ENCODE assay signal across 9 mouse cellular contexts in the genomic region with DNA sequence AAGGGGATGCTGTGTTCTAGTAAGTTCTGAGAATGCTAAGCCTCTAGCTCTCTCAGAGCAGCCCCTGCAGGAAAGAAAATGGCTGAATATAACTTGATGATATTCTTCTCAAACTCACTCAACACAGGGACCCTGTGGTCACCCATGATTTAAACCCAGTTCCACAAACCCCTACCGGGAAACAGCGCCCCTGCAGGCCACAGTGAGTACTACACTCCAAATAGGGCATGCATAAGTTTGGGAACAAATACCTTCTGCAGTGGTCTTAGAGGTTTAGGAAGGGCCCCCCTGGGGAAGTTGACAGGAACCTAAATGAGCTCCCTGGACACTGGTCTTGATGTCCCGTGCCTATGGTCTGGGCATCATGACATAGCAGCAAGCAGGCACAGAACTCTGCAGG. TPM values are rescaled to one million over a fixed set of nuclear protein-coding genes. Genes with fewer than 3 reads are reported as not detected.
DNase-seq lines count a peak whose midpoint lies in the region; ATAC-seq lines count a peak whose summit lies in the region.
"Had no signal": no experiment of that assay in that cellular context is flagged by ENCODE, and none has a peak within 500 bp of the region (broad histone marks: within the 10 kb centered on the region; RNA-seq: fewer than 3 reads in every experiment).

No protein-coding gene starts in this region.

- intact Hi-C loops in gastrocnemius, postnatal 14 days (cut with DNase I; ENCODE audit: low total_unique reads), result no loop called here

- 45% methylated on average over 3 of the region's 3 CpGs for WGBS in hindbrain, embryonic 10.5 days
- 50% methylated on average over 3 of the region's 3 CpGs for WGBS in hindbrain, embryonic 13.5 days

- no peak overlapping the region for H3K9ac ChIP-seq in hindbrain, embryonic 13.5 days

- DNase-seq in hindbrain, embryonic 10.5 days (ENCODE audit: low spot score), result peak; percentile 29
- peak; percentile 16 for DNase-seq in urinary bladder, postnatal 25 days (ENCODE audit: low spot score)
- DNase-seq in urinary bladder, postnatal 10 days (ENCODE audit: low spot score), result no peak
- DNase-seq in lung, postnatal 14 days, result peak; percentile 26
- no peak for DNase-seq in gastrocnemius, postnatal 14 days
- DNase-seq in adrenal gland, postnatal 4 days (ENCODE audit: low spot score in 2 of 2), result no peak
- no peak for DNase-seq in cerebellum, adult 9-10 months

- no peak overlapping the region for H3K4me2 ChIP-seq in hindbrain, embryonic 13.5 days

- no peak overlapping the region for H3K4me3 ChIP-seq in hindbrain, embryonic 10.5 days
- H3K4me3 ChIP-seq in hindbrain, embryonic 13.5 days, result no peak overlapping the region
- H3K4me3 ChIP-seq: megakaryocyte, embryonic 14.5 days had no signal

- ATAC-seq in hindbrain, embryonic 13.5 days (ENCODE audit: low FRiP score), result no peak

- no peaks in the 10 kb centered on the region for H3K9me3 ChIP-seq in hindbrain, embryonic 10.5 days
- H3K9me3 ChIP-seq in hindbrain, embryonic 13.5 days, result no peaks in the 10 kb centered on the region

- H3K27ac ChIP-seq in hindbrain, embryonic 10.5 days, result no peak overlapping the region
- no peak overlapping the region for H3K27ac ChIP-seq in hindbrain, embryonic 13.5 days

- no peaks in the 10 kb centered on the region for H3K27me3 ChIP-seq in hindbrain, embryonic 10.5 days (ENCODE audit: insufficient read depth, poor library complexity, severe bottlenecking)
- no peaks in the 10 kb centered on the region for H3K27me3 ChIP-seq in hindbrain, embryonic 13.5 days

- no peaks in the 10 kb centered on the region for H3K4me1 ChIP-seq in hindbrain, embryonic 10.5 days (replicated peaks)
- peaks cover 10% of the 10 kb centered on the region; the same call in 1 of the 2 replicates for H3K4me1 ChIP-seq in hindbrain, embryonic 13.5 days (replicated peaks)
- H3K4me1 ChIP-seq: megakaryocyte, embryonic 14.5 days had no signal

- no peaks in the 10 kb centered on the region for H3K36me3 ChIP-seq in hindbrain, embryonic 10.5 days
- H3K36me3 ChIP-seq in hindbrain, embryonic 13.5 days, result no peaks in the 10 kb centered on the region

RNA-seq across cellular contexts. Expression of gene Lgi2, which starts 19.3 kb away (rescaled TPM):
- 1.3 and 1.7 TPM in 2 replicates for polyA plus RNA-seq in hindbrain, embryonic 10.5 days (2016; fragmentation: Nextera tagmentation; extraction: Ambion mirVana)
- 2.7 and 3.0 TPM in 2 replicates for polyA plus RNA-seq in hindbrain, embryonic 13.5 days (2015; fragmentation: Nextera tagmentation; extraction: Ambion mirVana)
- 1 to 10 TPM; 2.6 to 3.5 TPM for total RNA-seq in gastrocnemius, postnatal 14 days (2021)
- total RNA-seq in adrenal gland, postnatal 4 days (2021), result 1 to 10 TPM; 3.7 to 4.4 TPM

Comparison
In these comparisons a context has a peak if more than half of its experiments do, and no peak if none do; other contexts are left out.
1. DNase-seq: peak in hindbrain, embryonic 10.5 days (single experiment), urinary bladder, postnatal 25 days (single experiment) and lung, postnatal 14 days (single experiment); none in urinary bladder, postnatal 10 days (single experiment), gastrocnemius, postnatal 14 days (single experiment), adrenal gland, postnatal 4 days (0 of 2) and cerebellum, adult 9-10 months (single experiment).